Mouse (Mus musculus) naive thymus-derived CD4-positive, alpha-beta T cell, adult 2 months (primary cell): Measurements from ENCODE around the gene Foxp1.

ENCODE experiments used
- DNase-seq: peaks from one replicate; pipeline ENCODE4 v3.0.0-alpha.2; 2011; ENCODE audit warnings: low read depth

Foxp1 gene

GRCm38 (mm10) chr6:98946731-98947130 is 575.8 kb downstream of the Foxp1 start:
- DNase-seq, result no peak

- DNase-seq, result no peak
These were observed 576.8 kb downstream of the Foxp1 start for GRCm38 (mm10) chr6:98945496-98946412.

GRCm38 (mm10) chr6:98938348-98938747 is 584.2 kb downstream of the Foxp1 start:
- no peak for DNase-seq

GRCm38 (mm10) chr6:98937513-98937912 is 585.0 kb downstream of the Foxp1 start:
- no peak for DNase-seq

GRCm38 (mm10) chr6:98936377-98936776 is 586.1 kb downstream of the Foxp1 start:
- DNase-seq, result no peak

- DNase-seq, result no peak
These were observed 587.4 kb downstream of the Foxp1 start for GRCm38 (mm10) chr6:98935169-98935568.

GRCm38 (mm10) chr6:98934381-98934780 is 588.1 kb downstream of the Foxp1 start:
- no peak for DNase-seq

- no peak for DNase-seq
These were observed 589.3 kb downstream of the Foxp1 start for GRCm38 (mm10) chr6:98933135-98933724.

- DNase-seq, result no peak
These were observed 590.5 kb downstream of the Foxp1 start for GRCm38 (mm10) chr6:98931881-98932540.

- DNase-seq, result no peak
These were observed 591.7 kb downstream of the Foxp1 start for GRCm38 (mm10) chr6:98930652-98931300.

- no peak for DNase-seq
These were observed 594.2 kb downstream of the Foxp1 start for GRCm38 (mm10) chr6:98928365-98928764.

GRCm38 (mm10) chr6:98901259-98901658 is 621.3 kb downstream of the Foxp1 start:
- no peak for DNase-seq

GRCm38 (mm10) chr6:98878208-98878607 is 644.3 kb downstream of the Foxp1 start:
- no peak for DNase-seq

- DNase-seq, result no peak
These were observed 646.1 kb downstream of the Foxp1 start for GRCm38 (mm10) chr6:98876401-98876800.
